Mouse (Mus musculus) E14TG2a.4 (cell line): Measurements from ENCODE around the gene Frmpd2.

ENCODE experiments used
- CTCF ChIP-seq: conservative IDR thresholded peaks from 2 replicates; pipeline ENCODE4 v1.5.1; 2014; ENCODE audit warnings: low read length
- NANOG ChIP-seq: IDR thresholded peaks from 2 replicates; pipeline ENCODE4 v1.6.1; 2014; ENCODE audit warnings: borderline replicate concordance, low read length, mixed read lengths
- POU5F1 ChIP-seq: IDR thresholded peaks from 2 replicates; pipeline ENCODE4 v1.6.1; 2014; ENCODE audit warnings: low read length, borderline replicate concordance

- TF ChIP-seq CTCF (no peak), POU5F1 (no peak), NANOG (no peak)
Measured at GRCm38 (mm10) chr14:33570737-33571136, 99.2 kb downstream of the Frmpd2 start.
